Mouse (Mus musculus) bone marrow, adult 2 months (tissue): Measurements from ENCODE around the gene Nkx6-2.

Experiments used
- CTCF ChIP-seq: fragments of 200-500 bp; IDR thresholded peaks from 2 replicates; pipeline ENCODE4 v1.5.1; 2011; ENCODE audit warnings: low read length, control low read depth; ENCODE audit not compliant: control insufficient read depth, insufficient read depth
- POLR2A ChIP-seq: fragments of 200-500 bp; IDR thresholded peaks from 2 replicates; pipeline ENCODE4 v1.6.1; 2011; ENCODE audit warnings: low read depth, mild to moderate bottlenecking, control low read depth, low read length, borderline replicate concordance; ENCODE audit not compliant: control insufficient read depth

GRCm38 (mm10) chr7:139591311-139591710 is 8.7 kb upstream of the Nkx6-2 start:
- TF ChIP-seq CTCF: no peak
- no peak for TF ChIP-seq POLR2A
